Mouse (Mus musculus): Measurements from ENCODE around the gene Nudt6.

The Nudt6 gene

DNA sequence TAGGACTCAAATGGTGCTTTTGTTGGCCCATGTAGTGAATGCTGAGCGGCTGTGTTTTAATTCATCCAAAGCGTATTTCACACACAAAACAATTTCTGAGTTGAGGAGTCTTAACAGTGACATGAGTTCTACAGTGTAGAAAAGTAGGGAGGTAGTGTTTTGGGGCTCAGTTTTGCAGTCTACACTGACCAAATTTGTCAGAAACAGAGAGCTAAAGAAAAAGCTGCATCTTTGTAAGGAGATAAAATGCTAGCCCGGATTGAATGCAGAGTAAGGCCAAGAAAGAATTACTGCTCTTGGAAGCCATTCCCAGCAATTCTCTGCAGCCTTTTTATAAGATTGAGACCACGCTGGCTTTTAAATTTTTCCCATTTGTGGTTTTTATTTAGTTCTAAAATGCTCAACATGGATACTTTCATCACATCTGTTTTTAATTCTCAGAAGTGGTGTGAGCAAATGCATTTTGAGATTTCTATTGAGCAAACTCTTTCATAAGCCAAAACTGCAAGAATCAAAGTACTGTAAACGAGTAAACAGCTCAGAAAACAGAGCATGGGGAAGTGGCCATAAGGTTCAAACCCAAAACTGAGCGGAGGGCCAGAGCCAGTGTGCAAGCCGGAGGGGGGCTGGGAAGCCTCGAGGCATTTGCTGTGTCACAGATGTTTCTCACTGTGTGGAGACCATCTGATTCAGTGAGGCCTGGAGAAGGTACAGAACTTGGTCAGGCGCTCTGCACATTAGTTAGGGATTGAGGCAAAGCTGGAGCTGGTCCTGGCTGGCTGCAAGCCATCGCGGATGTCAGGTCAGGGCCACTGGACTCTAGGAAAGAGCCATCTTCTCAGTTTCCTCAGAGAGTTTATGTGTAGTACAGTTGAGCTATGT lies 18.0 kb downstream of the Nudt6 start:
- no peak for TF ChIP-seq GATA4 (IDR thresholded peaks at IDR 0.05; ENCODE audit: insufficient replicate concordance, low read length)

DNA sequence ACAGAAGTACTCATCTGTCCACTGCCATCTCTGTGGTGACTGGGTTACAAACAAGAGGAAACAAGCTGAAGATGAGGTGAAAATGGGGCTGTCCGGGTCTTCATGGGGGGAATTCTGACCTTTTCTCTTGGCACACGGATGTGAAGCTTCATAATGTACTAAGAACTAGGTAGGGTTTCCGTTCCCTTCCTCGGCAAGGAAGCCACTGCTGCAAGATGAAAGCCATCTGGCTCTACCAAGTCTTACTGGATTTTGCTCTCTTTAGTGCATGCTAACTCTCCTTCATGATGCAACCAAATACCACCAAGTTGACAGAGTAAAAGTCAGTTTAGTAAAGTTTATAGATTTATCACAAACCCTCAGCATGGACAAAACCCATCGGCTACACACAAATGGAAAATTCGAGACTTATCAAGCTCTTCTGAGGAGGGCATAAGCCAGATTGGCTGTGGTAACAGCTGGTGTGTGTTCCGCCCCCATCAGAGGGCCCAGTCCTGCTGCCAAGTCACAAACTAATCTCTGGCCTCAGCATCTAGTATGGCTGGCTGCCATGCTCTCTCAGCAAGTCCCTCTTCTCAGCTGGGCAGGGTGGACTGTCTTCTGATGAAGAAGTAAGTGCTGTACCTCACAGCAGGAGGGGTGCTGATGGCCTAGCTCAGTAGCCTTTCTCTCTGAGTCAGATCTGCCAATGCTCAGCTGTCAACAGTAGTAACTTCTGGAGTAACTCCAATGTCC lies 21.2 kb downstream of the Nudt6 start:
- TF ChIP-seq GATA4 (IDR thresholded peaks at IDR 0.05; ENCODE audit: insufficient replicate concordance, low read length), result no peak

DNA sequence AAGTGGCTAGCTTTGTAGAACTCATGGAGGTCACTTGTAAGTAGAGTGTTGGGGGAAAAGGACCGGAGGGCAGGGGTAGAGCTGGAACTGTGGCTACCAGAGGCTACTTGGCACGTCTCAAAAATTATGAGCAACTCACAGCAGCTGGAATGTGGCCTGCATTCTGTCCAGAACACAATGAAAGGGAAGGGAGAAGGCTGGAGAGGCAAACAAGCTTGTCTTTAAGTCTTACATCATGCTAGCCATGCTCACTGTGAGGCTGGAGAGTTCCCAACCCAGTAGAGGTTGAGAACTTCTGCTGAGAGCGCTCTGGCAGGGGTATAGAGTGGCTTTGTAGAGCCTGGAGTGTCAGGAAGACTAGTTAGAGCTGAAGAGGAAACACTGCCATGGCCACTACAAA lies 22.4 kb downstream of the Nudt6 start:
- TF ChIP-seq GATA4 (IDR thresholded peaks at IDR 0.05; ENCODE audit: insufficient replicate concordance, low read length), result no peak

DNA sequence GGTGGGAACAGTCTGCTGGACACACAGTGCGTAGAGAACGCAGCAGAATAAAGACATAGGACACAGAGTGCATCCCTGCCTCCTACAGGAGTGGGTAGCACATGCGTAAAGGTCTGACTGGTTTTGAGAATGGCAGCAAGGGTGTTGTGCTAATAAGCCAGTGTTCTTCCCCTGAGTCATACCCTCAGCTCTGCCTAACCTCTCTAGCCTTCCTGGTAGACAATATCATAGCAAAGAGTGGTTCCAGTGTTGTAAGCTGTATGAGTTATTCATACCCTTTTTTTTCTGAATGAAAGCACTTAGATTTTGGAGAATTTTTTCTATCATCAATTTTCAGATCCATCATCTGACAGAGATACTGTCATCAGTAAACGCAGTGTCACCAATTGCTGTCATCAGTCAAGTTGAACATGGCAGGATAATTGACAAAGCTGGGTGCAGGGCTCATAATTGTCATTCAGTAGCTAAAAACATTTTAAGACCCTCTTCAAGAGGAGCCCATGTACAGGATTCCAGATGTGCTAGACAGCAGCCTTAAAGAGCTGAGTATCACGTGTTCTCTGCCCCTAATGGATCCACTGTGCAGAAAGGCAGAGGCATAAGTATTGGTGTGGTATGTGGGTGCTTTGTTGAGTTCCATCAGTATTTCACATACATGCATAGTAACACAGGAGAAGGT lies 22.9 kb downstream of the Nudt6 start:
- no peak for TF ChIP-seq GATA4 (IDR thresholded peaks at IDR 0.05; ENCODE audit: insufficient replicate concordance, low read length)

DNA sequence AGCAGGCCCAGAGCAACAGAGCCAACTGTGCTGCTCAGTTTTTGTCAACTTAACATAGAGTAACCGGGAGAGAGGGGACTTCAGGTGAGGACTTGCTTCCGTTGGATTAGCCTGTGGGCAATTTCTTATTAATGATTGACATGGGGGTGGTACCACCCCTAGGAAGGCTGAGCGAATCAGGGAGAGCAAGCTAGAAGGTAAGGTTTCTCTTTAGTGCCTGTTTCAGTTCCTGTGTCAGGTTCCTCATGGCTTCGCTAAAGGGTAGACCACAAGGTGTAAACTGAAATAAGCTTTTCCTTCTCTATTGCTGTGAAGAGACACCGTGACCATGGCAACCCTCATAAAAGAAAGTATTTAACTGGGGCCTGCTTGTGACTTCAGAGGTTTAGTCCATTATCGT lies 32.7 kb downstream of the Nudt6 start:
- no peak for TF ChIP-seq GATA4 (IDR thresholded peaks at IDR 0.05; ENCODE audit: insufficient replicate concordance, low read length)

DNA sequence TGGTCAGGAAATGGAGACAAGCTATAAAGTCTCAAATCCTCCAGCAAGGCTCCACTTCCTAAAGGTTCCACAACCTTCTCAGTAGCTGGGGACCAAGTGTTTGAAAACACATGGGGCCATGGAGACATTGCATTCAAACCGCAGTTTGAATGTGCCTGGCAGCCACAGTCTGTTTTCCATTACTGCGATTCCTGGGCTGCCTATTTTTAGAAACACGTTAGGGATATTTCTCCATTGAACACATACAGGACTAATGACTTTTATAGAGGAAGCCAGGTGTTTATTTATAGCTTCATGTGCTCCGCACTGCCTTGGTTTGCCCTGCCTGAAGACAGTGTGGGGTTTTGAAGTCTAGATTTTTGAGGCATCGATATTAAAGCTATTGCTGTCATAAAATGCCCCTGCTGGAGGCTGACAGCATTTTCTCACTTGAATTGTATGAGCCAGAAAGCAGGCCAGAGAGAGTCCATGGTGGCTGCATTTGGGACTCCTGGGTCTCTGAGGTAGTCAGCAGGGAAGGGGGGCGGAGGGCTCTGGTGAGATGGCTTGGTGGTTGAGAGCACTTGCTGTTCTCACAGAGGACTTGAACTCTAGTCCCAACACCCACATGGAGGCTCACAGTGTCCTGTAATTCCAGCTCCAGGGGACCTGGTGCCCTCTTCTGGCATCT lies 36.8 kb downstream of the Nudt6 start:
- no peak for TF ChIP-seq GATA4 (IDR thresholded peaks at IDR 0.05; ENCODE audit: insufficient replicate concordance, low read length)

DNA sequence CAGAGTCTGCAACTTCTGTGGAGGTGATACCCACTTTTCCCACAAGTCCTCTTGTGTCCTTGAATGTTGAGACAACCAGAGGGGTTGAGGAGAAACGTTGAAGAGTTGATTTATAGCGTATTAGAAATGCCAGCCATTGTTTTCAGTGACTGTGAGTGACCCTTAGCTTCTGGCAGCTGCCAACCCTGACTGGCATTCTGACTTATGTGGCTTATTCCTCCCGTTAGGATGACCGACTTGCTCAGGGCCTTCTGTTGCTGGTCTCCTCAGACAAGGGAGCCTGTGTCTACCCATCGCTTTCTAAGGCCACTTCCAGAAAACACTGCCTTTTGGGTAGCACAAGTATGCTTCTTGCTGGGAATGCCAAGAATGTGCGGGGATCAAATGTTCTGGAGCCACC lies 38.6 kb downstream of the Nudt6 start:
- no peak for TF ChIP-seq GATA4 (IDR thresholded peaks at IDR 0.05; ENCODE audit: insufficient replicate concordance, low read length)

DNA sequence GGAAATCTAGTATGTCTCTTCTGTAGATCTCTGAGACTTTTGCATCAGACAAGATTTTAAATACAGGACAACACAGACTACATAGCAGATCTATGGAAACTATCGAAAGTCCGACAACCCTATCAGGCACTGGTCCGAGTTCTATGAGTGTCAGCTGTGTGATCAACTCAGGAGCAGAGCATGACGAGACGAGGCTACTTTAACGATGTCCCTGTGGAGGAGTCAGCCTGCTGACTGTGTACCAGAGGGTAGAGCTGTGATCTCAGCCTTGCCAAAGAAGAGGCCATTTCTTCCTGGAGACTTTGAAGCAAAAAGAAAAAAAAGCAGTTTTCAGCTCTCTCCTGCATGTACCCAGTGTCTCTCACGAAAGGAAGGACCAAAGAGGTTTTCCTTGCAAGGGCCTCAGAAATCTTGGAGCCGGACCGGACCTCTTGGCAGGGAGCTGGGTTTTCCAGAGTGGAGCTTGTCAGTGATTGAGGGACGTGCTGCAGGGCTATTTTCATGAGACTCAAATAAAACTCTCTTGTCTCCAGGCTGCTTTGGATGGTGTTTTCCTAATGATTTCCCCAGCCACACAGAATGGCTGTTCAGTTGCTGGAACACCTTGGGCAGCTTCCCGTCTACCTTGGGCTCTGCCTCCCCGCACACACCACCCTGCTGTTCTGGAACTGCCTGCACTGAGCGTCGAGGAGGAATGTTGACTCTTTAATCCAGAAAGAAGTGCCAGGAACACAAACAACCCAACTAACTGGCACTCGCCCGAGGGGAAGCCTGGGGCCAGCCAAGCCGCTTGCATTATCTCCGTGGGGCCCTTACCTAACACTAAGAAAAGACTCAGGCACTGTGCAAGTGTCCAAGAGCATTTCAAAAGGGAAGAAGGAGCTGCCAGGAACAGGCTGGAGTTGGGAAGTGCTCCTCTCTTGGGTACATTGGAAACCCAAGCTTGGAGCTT lies 39.8 kb downstream of the Nudt6 start:
- TF ChIP-seq GATA4 (IDR thresholded peaks at IDR 0.05; ENCODE audit: insufficient replicate concordance, low read length), result no peak

DNA sequence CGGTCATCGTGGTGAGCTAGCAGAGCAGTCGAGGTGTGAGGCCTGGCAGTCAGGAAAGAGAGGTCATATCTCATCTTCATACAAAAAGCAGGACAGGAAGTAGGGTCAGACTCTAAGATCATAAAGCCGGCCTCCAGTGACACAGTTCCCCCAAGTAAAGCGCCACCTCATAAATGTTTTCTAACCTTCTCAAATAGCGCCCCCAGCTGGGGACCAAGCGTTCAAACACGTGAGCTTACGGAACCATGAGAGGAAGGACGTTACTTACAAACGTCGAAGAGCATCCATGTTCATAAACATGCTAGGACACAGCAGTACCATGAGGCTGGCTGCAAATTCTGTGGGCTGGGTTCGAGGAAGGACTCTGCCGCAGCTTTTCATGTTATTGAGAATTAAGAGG lies 40.8 kb downstream of the Nudt6 start:
- TF ChIP-seq GATA4 (IDR thresholded peaks at IDR 0.05; ENCODE audit: insufficient replicate concordance, low read length), result no peak

DNA sequence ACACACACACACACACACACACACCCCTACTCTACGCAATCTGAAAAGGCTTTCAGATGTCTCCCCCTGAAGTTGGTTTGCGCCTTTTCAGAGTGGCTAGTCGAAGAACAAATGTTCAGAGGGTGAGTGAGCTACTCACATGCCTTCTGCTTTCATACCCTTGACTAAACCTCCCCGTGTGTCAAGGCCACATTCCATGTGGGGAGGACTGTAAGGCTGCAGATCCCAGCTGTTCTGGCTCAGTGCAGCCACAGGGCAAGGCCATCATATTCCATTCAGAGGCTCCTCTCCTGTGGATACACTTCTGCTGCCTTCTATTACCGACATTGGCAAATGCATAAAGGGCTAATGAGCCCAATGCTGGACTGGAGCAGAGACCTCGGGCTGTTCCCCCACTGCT lies 41.6 kb downstream of the Nudt6 start:
- TF ChIP-seq GATA4 (IDR thresholded peaks at IDR 0.05; ENCODE audit: insufficient replicate concordance, low read length), result no peak

DNA sequence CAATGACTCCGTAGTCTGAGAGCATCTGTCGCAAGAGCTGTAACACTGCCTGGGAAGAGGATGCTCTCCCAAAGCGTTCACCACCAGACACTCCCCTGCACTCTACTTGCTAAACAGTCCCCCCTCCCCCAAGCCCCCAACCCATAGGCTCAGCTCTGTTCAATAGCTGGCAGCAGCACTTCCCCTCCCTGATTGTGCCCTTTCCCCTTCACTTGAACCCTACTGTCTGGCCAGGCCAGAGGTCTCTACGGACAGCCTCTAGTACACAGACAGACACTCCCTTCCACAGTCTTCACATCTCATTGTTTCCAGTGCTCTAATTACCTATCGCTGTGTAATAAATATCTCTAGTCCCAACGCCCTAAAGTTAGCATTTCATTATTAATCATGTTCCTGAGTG lies 42.1 kb downstream of the Nudt6 start:
- no peak for TF ChIP-seq GATA4 (IDR thresholded peaks at IDR 0.05; ENCODE audit: insufficient replicate concordance, low read length)

DNA sequence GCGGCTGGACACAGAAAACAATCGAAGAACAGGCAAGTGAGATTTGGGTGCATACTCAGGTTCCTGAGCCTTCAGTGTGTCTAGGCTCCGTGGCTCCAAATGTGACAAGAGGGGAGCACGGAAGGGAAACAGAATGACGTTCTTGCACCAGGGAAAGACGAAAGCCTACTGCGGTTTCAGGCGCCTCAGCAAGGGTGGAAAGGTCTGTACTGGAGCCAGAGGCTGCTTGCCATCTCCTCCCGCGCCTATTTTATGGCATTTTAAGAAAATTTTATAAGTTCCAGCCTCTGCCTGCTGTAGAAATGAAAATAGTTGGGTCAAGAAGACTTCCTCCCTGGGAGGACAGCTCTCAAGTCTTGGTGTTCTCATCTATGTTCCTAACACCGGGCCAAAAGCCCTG lies 46.3 kb downstream of the Nudt6 start:
- TF ChIP-seq GATA4 (IDR thresholded peaks at IDR 0.05; ENCODE audit: insufficient replicate concordance, low read length), result no peak

DNA sequence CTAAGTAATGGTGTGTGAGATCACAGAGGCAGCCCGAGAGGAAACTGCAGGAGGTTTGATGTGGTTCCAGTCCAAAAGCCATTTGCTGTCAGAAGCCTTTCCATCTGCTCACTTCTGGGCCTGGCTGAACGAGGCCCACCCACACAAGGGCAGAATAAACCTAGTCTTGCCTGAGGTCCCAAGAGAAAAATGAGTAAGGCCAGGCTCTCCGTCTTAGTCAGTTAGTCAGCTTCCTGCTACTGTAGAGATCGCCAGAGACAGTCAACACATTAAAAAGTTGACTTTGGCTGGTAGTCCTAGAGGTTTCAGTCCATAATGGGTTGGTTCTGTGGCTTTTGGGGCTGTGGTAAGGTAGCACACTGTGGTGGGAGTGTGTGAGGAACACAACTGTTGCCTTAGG lies 49.6 kb downstream of the Nudt6 start:
- no peak for TF ChIP-seq GATA4 (IDR thresholded peaks at IDR 0.05; ENCODE audit: insufficient replicate concordance, low read length)

DNA sequence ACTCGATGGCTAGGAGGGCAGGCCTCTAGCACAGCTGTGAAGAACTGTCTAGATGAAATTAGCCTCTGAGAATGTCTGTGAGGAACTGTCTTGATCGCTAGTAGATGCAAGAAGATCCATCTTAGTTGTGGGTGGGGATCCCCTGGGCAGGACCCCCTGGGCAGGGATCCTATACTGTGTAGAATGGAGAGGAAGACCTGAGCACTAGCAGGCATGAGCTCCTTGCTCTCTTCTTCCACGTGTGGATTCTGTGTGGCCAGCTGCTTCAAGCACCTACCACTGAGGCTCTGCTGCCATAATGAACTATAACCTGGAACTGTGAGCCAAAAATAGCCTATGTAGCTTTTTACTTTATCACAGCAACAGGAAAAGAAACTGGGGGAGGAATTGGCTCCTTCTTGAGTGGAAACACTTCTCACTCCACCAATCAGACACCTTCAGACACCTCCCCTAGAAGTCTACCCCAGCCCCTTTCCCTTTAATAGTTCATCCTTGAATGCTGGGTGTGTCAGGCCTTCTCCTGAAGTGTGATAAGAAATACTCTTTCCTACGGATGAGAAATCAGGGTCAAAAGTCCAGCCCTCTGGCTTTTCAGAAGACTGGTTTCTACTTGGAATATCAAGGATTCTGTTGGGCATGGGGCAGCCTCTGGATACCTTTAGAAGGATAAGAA lies 53.5 kb downstream of the Nudt6 start:
- TF ChIP-seq GATA4 (IDR thresholded peaks at IDR 0.05; ENCODE audit: insufficient replicate concordance, low read length), result no peak

All from liver, adult (tissue).